Mouse (Mus musculus) MEL (cell line): ENCODE results near the gene Gfra4.

Source experiments
- CTCF ChIP-seq, 3 experiments: IDR thresholded peaks in 2 of 3; conservative IDR thresholded peaks in 1 of 3; 2 replicates each; pipeline ENCODE4 v1.5.1; 2011 to 2012; ENCODE audit warnings: low read length in 3 of 3, low read depth in 2 of 3, mild to moderate bottlenecking in 2 of 3, improper control_type of control experiment in 1 of 3, inconsistent platforms in 1 of 3, mixed read lengths in 1 of 3, moderate library complexity in 1 of 3; ENCODE audit not compliant: control insufficient read depth in 1 of 3, insufficient read depth in 1 of 3, poor library complexity in 1 of 3, severe bottlenecking in 1 of 3
- E2F4 ChIP-seq: IDR thresholded peaks from 2 replicates; pipeline ENCODE4 v1.6.1; 2011; ENCODE audit warnings: low read depth, low read length, improper control_type of control experiment, borderline replicate concordance
- EP300 ChIP-seq, 2 experiments: IDR thresholded peaks; 2 replicates each; pipeline ENCODE4 v1.6.1; 2011; ENCODE audit warnings: improper control_type of control experiment in 2 of 2, low read length in 2 of 2, low read depth in 1 of 2, mild to moderate bottlenecking in 1 of 2
- JUND ChIP-seq: IDR thresholded peaks from 2 replicates; pipeline ENCODE4 v1.6.1; 2011; ENCODE audit warnings: low read depth, mild to moderate bottlenecking, improper control_type of control experiment, low read length
- MAX ChIP-seq: IDR thresholded peaks from 2 replicates; pipeline ENCODE4 v1.6.1; 2011; ENCODE audit warnings: low read length, improper control_type of control experiment
- MYC ChIP-seq: IDR thresholded peaks from 2 replicates; pipeline ENCODE4 v1.6.1; 2011; ENCODE audit warnings: low read depth, mild to moderate bottlenecking, low read length, improper control_type of control experiment, moderate library complexity
- NELFE ChIP-seq: IDR thresholded peaks from 2 replicates; pipeline ENCODE4 v1.6.1; 2011; ENCODE audit warnings: low read depth, low read length, improper control_type of control experiment
- POLR2A ChIP-seq, 2 experiments: IDR thresholded peaks; 2 replicates each; pipeline ENCODE4 v1.6.1; 2011 to 2012; ENCODE audit warnings: low read length in 2 of 2, mild to moderate bottlenecking in 2 of 2, control low read depth in 1 of 2, improper control_type of control experiment in 1 of 2, low read depth in 1 of 2, moderate library complexity in 1 of 2; ENCODE audit not compliant: control insufficient read depth in 1 of 2, insufficient read depth in 1 of 2, poor library complexity in 1 of 2
- USF1 ChIP-seq: IDR thresholded peaks from 2 replicates; pipeline ENCODE4 v1.6.1; 2014; ENCODE audit warnings: low read depth, mild to moderate bottlenecking, inconsistent platforms, low read length, improper control_type of control experiment, moderate library complexity
- USF2 ChIP-seq, 2 experiments: IDR thresholded peaks; 2 replicates each; pipeline ENCODE4 v1.6.1; 2011 to 2012; ENCODE audit warnings: improper control_type of control experiment in 2 of 2, low read length in 2 of 2, borderline replicate concordance in 1 of 2, inconsistent platforms in 1 of 2, low read depth in 1 of 2, mild to moderate bottlenecking in 1 of 2; ENCODE audit not compliant: insufficient read depth in 1 of 2

DNA sequence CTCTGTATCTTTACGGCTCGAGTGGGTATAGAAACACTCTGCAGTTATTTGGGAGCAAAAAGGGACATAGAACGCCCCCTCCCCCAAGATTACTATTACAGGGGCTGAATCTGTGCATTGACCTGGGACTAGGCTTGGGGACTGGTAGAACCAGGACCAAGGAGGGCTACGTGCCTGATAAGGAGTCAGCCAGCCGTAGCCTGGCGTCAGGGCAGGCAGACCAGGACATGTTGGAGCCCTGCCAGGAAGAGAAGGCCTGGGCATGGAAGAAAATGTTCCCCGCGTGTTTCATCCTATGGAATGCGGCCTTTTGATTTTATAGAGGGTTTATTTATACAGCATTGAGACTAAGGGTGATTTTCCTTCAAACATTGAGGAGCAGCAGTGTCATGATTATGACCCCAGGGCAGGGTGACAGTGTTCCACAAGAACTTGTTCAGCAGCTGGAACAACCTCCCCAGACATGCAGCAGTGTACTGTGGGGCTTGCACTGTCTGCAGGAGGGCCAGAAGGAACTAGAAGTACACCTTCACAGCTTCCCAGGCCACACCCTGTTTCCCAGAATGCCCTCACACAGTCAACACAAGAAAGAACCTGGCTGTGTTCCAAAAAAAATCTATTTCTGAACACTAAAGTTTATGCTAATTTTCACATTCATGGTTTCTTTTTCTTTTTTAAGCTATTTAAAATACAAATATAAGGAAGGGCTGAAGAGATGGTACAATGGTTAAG, 2.3 kb upstream of the Gfra4 start:
- no peak for TF ChIP-seq USF2 (IDR thresholded peaks at IDR 0.05; ENCODE audit: borderline replicate concordance in 1 of 2, insufficient read depth in 1 of 2, low read depth in 1 of 2, low read length in 2 of 2)
- TF ChIP-seq E2F4 = no peak
- no peak for TF ChIP-seq CTCF (IDR thresholded peaks at IDR 0.05 in 2 of 3, conservative IDR thresholded peaks at IDR 0.05 in 1 of 3; ENCODE audit: control insufficient read depth in 1 of 3, insufficient read depth in 1 of 3, low read depth in 2 of 3, low read length in 3 of 3, poor library complexity in 1 of 3, severe bottlenecking in 1 of 3)
- no peak for TF ChIP-seq JUND
- no peak for TF ChIP-seq POLR2A (IDR thresholded peaks at IDR 0.05; ENCODE audit: control insufficient read depth in 1 of 2, insufficient read depth in 1 of 2, low read depth in 1 of 2, low read length in 2 of 2, poor library complexity in 1 of 2)
- TF ChIP-seq EP300 (IDR thresholded peaks at IDR 0.05; ENCODE audit: low read depth in 1 of 2, low read length in 2 of 2) = peak in 1 of 2 experiments; percentile 38; a peak in 1 of 4 replicates
- TF ChIP-seq NELFE = no peak
- no peak for TF ChIP-seq USF1
- 0 out of 2 replicates have a peak, but pooled peaks have one; percentile 3 for TF ChIP-seq MAX
- TF ChIP-seq MYC = 0 out of 2 replicates have a peak, but pooled peaks have one; percentile 22
